Comparison of ENCODE assay signal across 28 mouse cellular contexts in genomic region chr16:40948013-40948412, GRCm38 (mm10).
"Had no signal": no experiment of that assay in that cellular context is flagged by ENCODE, and none has a peak within 500 bp of the region (broad histone marks: within the 10 kb centered on the region; RNA-seq: fewer than 3 reads in every experiment).

No protein-coding gene starts in this region.

- ATAC-seq: forebrain, embryonic 13.5 days; forebrain, embryonic 14.5 days; forebrain, embryonic 15.5 days; forebrain, embryonic 16.5 days; forebrain, postnatal 0 days had no signal

- H3K9ac ChIP-seq: embryonic facial prominence, embryonic 12.5 days; embryonic facial prominence, embryonic 13.5 days; embryonic facial prominence, embryonic 15.5 days; forebrain, embryonic 12.5 days; forebrain, embryonic 13.5 days; forebrain, embryonic 15.5 days; forebrain, postnatal 0 days had no signal

- H3K27me3 ChIP-seq: embryonic facial prominence, embryonic 12.5 days; embryonic facial prominence, embryonic 13.5 days; embryonic facial prominence, embryonic 15.5 days; forebrain, embryonic 12.5 days; forebrain, embryonic 13.5 days; forebrain, embryonic 15.5 days had no signal

- H3K4me2 ChIP-seq: embryonic facial prominence, embryonic 12.5 days; embryonic facial prominence, embryonic 13.5 days; embryonic facial prominence, embryonic 15.5 days; forebrain, embryonic 12.5 days; forebrain, embryonic 13.5 days; forebrain, embryonic 15.5 days had no signal

- H3K4me3 ChIP-seq: embryonic facial prominence, embryonic 10.5 days; embryonic facial prominence, embryonic 12.5 days; embryonic facial prominence, embryonic 13.5 days; embryonic facial prominence, embryonic 15.5 days; erythroblast, embryonic 14.5 days; forebrain, embryonic 10.5 days; forebrain, embryonic 12.5 days; forebrain, embryonic 13.5 days; forebrain, embryonic 15.5 days; gastrocnemius, adult 2 months; heart, adult 2 months had no signal

- H3K27ac ChIP-seq: embryonic facial prominence, embryonic 10.5 days; embryonic facial prominence, embryonic 12.5 days; embryonic facial prominence, embryonic 13.5 days; embryonic facial prominence, embryonic 15.5 days; forebrain, embryonic 10.5 days; forebrain, embryonic 12.5 days; forebrain, embryonic 13.5 days; forebrain, embryonic 15.5 days; gastrocnemius, adult 2 months; heart, adult 2 months had no signal

- H3K9me3 ChIP-seq: embryonic facial prominence, embryonic 10.5 days; embryonic facial prominence, embryonic 12.5 days; embryonic facial prominence, embryonic 13.5 days; embryonic facial prominence, embryonic 15.5 days; forebrain, embryonic 10.5 days; forebrain, embryonic 12.5 days; forebrain, embryonic 13.5 days; forebrain, embryonic 15.5 days had no signal

- DNase-seq: cerebellum, adult 8-10 months; cerebellum, adult 9-10 months; cerebellum, adult 9-11 months; cerebellum, postnatal 10 days; cerebellum, postnatal 14 days; cerebellum, postnatal 25 days; cerebellum, postnatal 36 days; embryo, embryonic 11 days; forebrain, postnatal 0 days; gastrocnemius, adult 2 months; gastrocnemius, postnatal 10 days; gastrocnemius, postnatal 14 days; gastrocnemius, postnatal 25 days; gastrocnemius, postnatal 36 days; heart, adult 11 months; heart, adult 18-20 months; heart, adult 2 months had no signal

- H3K4me1 ChIP-seq: embryonic facial prominence, embryonic 10.5 days; embryonic facial prominence, embryonic 12.5 days; embryonic facial prominence, embryonic 13.5 days; embryonic facial prominence, embryonic 15.5 days had no signal

- H3K36me3 ChIP-seq: embryonic facial prominence, embryonic 10.5 days; embryonic facial prominence, embryonic 12.5 days; embryonic facial prominence, embryonic 13.5 days; embryonic facial prominence, embryonic 15.5 days; forebrain, embryonic 10.5 days; forebrain, embryonic 12.5 days; forebrain, embryonic 15.5 days had no signal
